7 mouse cellular contexts compared by ENCODE assay signal in the genomic region with DNA sequence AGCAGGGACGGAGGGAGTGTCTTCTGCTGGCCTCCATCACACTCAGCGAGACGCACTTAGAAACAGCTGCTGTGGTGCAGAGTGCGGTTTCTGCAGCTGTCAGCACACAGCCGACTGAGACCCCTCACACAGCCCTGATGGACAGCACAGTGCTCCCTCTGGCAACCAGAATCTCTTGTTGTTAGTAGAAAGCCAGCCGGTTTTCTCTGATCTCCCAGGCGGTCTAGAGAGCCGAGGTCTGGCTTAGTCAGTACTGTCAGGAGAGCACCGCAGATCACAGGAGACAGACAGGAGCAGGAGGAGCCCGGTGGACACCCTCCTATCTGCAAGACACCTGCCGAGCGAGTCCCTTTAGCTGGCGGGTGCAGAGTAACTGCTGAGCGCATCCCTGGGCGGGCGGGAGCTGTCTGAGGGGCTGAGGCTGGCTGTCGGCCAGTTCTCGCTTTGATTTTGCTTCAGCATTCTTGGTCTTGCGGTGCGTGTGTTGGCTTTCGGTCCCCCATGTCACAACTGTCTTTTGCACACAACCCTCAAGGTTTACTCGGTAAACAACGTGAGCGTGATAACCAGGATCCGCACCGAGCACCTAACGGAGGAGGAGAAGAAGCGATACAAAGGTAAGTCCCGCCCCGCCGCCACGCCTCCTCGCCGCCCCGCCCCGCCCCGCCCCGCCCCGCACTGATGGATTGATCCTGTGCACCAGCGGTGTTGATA. TPM values are rescaled to one million over a fixed set of nuclear protein-coding genes. Genes with fewer than 3 reads are reported as not detected.
A peak's percentile ranks its signal among the peaks of the same experiment; 100 is the strongest.
DNase-seq lines count a peak whose midpoint lies in the region; ATAC-seq and TF ChIP-seq lines count a peak whose summit lies in the region.

No protein-coding gene starts in this region.

- H3K27me3 ChIP-seq in lung, embryonic 16.5 days (ENCODE audit: control insufficient read depth, insufficient read depth, low read depth, low read length) = no peaks in the 10 kb centered on the region
- no peaks in the 10 kb centered on the region for H3K27me3 ChIP-seq in intestine, embryonic 16.5 days (replicated peaks; ENCODE audit: control insufficient read depth, insufficient read depth, low read length)
- no peaks in the 10 kb centered on the region for H3K27me3 ChIP-seq in myocyte (ENCODE audit: control insufficient read depth, insufficient read depth, insufficient read length)

- peaks cover 28% of the 10 kb centered on the region for H3K4me1 ChIP-seq in lung, embryonic 16.5 days (replicated peaks; ENCODE audit: control insufficient read depth, insufficient read depth, low read length)
- peaks cover 10% of the 10 kb centered on the region; the same call in 1 of the 2 replicates for H3K4me1 ChIP-seq in intestine, embryonic 16.5 days (ENCODE audit: control insufficient read depth, insufficient read depth, low read length)

- DNase-seq in lung, postnatal 36 days = no peak
- DNase-seq in embryo, embryonic 11 days = peak; percentile 55
- DNase-seq in thymus, postnatal 25 days = no peak
- DNase-seq in thymus, postnatal 4 days = no peak

- ATAC-seq in lung, embryonic 16.5 days (ENCODE audit: low read depth) = peak; percentile 86
- peak; percentile 54 for ATAC-seq in intestine, embryonic 16.5 days

- H3K9me3 ChIP-seq in lung, embryonic 16.5 days (ENCODE audit: control insufficient read depth, low read length) = no peaks in the 10 kb centered on the region
- H3K9me3 ChIP-seq in intestine, embryonic 16.5 days (ENCODE audit: control insufficient read depth, low read length) = no peaks in the 10 kb centered on the region

- H3K79me2 ChIP-seq in myocyte (ENCODE audit: control insufficient read depth, insufficient read depth) = no peaks in the 10 kb centered on the region

- TF ChIP-seq POLR2A in myocyte (IDR thresholded peaks at IDR 0.05; ENCODE audit: insufficient read length, low read depth) = no peak

- no peak overlapping the region for H3K9ac ChIP-seq in lung, embryonic 16.5 days (ENCODE audit: low read length)
- H3K9ac ChIP-seq in intestine, embryonic 16.5 days (ENCODE audit: low read depth, low read length) = peak overlapping the region; percentile 38; the same call in 1 of the 2 replicates

- no peak overlapping the region for H3ac ChIP-seq in myocyte (ENCODE audit: control insufficient read depth, insufficient read length)

- H3K4me2 ChIP-seq in lung, embryonic 16.5 days (ENCODE audit: low read depth, low read length) = peak overlapping the region; percentile 56
- H3K4me2 ChIP-seq in intestine, embryonic 16.5 days (ENCODE audit: low read depth, low read length) = peak overlapping the region; percentile 61
- peak overlapping the region; percentile 60 for H3K4me2 ChIP-seq in myocyte (ENCODE audit: low read depth)

- peak overlapping the region; percentile 32 for H3K4me3 ChIP-seq in lung, embryonic 16.5 days (ENCODE audit: low read length)
- peak overlapping the region; percentile 34 for H3K4me3 ChIP-seq in intestine, embryonic 16.5 days (ENCODE audit: low read length)
- no peak overlapping the region for H3K4me3 ChIP-seq in myocyte

- 14% methylated on average over 40 of the region's 40 CpGs for WGBS in lung, embryonic 16.5 days
- WGBS in intestine, embryonic 16.5 days = 14% methylated on average over 40 of the region's 40 CpGs

- H3K36me3 ChIP-seq in lung, embryonic 16.5 days (ENCODE audit: control insufficient read depth, insufficient read depth, low read length) = peaks cover 36% of the 10 kb centered on the region
- peaks cover 9% of the 10 kb centered on the region; the same call in 1 of the 2 replicates for H3K36me3 ChIP-seq in intestine, embryonic 16.5 days (ENCODE audit: control insufficient read depth, insufficient read depth, low read length)
- peaks cover 11% of the 10 kb centered on the region for H3K36me3 ChIP-seq in myocyte (ENCODE audit: control insufficient read depth, insufficient read depth)

- H3K27ac ChIP-seq in lung, embryonic 16.5 days (ENCODE audit: low read length) = peak overlapping the region; percentile 71
- H3K27ac ChIP-seq in intestine, embryonic 16.5 days (ENCODE audit: low read length) = no peak overlapping the region

TF ChIP-seq in myocyte, 11 proteins besides CTCF, POLR2A, EP300 and RAD21:
- TF ChIP-seq USF1 (IDR thresholded peaks at IDR 0.05; ENCODE audit: low read depth) (no peak), MYOG (IDR thresholded peaks at IDR 0.05; ENCODE audit: control insufficient read depth in 1 of 3, insufficient read depth in 1 of 3, insufficient read length in 2 of 3, low read depth in 2 of 3) (peak; percentile 96 to 99 (median 98)), MAX (IDR thresholded peaks at IDR 0.05; ENCODE audit: low read depth) (no peak), TCF12 (IDR thresholded peaks at IDR 0.05; ENCODE audit: insufficient read depth, poor library complexity, severe bottlenecking) (peak; percentile 95), MYOD1 (IDR thresholded peaks at IDR 0.05; ENCODE audit: control insufficient read depth in 1 of 3, insufficient read length in 2 of 3, low read depth in 2 of 3) (peak; percentile 67 to 99 (median 97)), POLR2AphosphoS2 (IDR thresholded peaks at IDR 0.05; ENCODE audit: insufficient read length, low read depth) (no peak), SRF (IDR thresholded peaks at IDR 0.05; ENCODE audit: control insufficient read depth, insufficient read length, low read depth) (no peak), CEBPB (IDR thresholded peaks at IDR 0.05; ENCODE audit: insufficient read depth, poor library complexity, severe bottlenecking) (no peak), REST (IDR thresholded peaks at IDR 0.05; ENCODE audit: insufficient read depth, insufficient read length) (no peak), TCF3 (IDR thresholded peaks at IDR 0.05; ENCODE audit: insufficient read length, low read depth) (peak; percentile 96), E2F4 (IDR thresholded peaks at IDR 0.05; ENCODE audit: insufficient read depth) (no peak)

RNA-seq across cellular contexts. Expression of a gene that starts 21.1 kb away (rescaled TPM):
- 57.4 and 59.0 TPM in 2 replicates for polyA plus RNA-seq in lung, embryonic 16.5 days (2015; fragmentation: Nextera tagmentation; extraction: Ambion mirVana)
- polyA plus RNA-seq in intestine, embryonic 16.5 days (2015; fragmentation: Nextera tagmentation; extraction: Ambion mirVana) = 27.1 and 29.9 TPM in 2 replicates
- 21.6 TPM for polyA plus RNA-seq in myocyte (2012; fragmentation: generic; extraction: Trizol)

RNA-seq across cellular contexts. Expression of a gene that starts 22.0 kb away (rescaled TPM):
- polyA plus RNA-seq in lung, embryonic 16.5 days (2015; fragmentation: Nextera tagmentation; extraction: Ambion mirVana) = 31.2 and 43.1 TPM in 2 replicates
- 12.7 and 16.7 TPM in 2 replicates for polyA plus RNA-seq in intestine, embryonic 16.5 days (2015; fragmentation: Nextera tagmentation; extraction: Ambion mirVana)
- polyA plus RNA-seq in myocyte (2012; fragmentation: generic; extraction: Trizol) = 51.2 TPM

RNA-seq across cellular contexts. Expression of a gene that starts 26.8 kb away (rescaled TPM):
- polyA plus RNA-seq in lung, embryonic 16.5 days (2015; fragmentation: Nextera tagmentation; extraction: Ambion mirVana) = 70.6 and 70.9 TPM in 2 replicates
- 51.5 and 54.7 TPM in 2 replicates for polyA plus RNA-seq in intestine, embryonic 16.5 days (2015; fragmentation: Nextera tagmentation; extraction: Ambion mirVana)
- 31.4 TPM for polyA plus RNA-seq in myocyte (2012; fragmentation: generic; extraction: Trizol)

RNA-seq across cellular contexts. Expression of a gene that starts 57.0 kb away (rescaled TPM):
- not detected in 2 replicates for polyA plus RNA-seq in lung, embryonic 16.5 days (2015; fragmentation: Nextera tagmentation; extraction: Ambion mirVana)
- not detected in 2 replicates for polyA plus RNA-seq in intestine, embryonic 16.5 days (2015; fragmentation: Nextera tagmentation; extraction: Ambion mirVana)
- not detected for polyA plus RNA-seq in myocyte (2012; fragmentation: generic; extraction: Trizol)
